Comparison of ENCODE assay signal across 14 mouse cellular contexts in the genomic region with DNA sequence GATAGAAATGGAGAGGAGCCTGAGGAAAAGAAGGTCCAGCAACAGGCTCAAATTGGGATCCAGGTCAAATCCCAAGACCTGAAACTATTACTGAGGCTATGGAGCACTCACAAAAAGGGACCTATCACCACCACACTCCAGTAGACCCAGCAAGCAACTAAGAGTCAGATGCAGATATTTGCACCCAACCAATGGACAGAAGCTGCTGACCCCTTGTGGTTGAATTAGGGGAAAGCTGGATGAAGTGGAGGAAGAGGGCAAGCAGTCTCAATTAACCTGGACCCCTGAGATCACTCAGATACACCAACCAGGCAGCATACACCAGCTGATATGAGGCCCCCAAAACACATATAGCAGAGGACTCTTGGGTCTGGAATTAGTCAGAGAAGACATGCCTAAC.
DNase-seq lines count a peak whose midpoint lies in the region; ATAC-seq and TF ChIP-seq lines count a peak whose summit lies in the region.
"Had no signal": no experiment of that assay in that cellular context is flagged by ENCODE, and none has a peak within 500 bp of the region (broad histone marks: within the 10 kb centered on the region; RNA-seq: fewer than 3 reads in every experiment).

No protein-coding gene starts in this region.

- no peak overlapping the region for H3K4me3 ChIP-seq in kidney, postnatal 0 days (replicated peaks; ENCODE audit: low read depth, low read length)
- no peak overlapping the region for H3K4me3 ChIP-seq in thymus, adult 2 months (ENCODE audit: control insufficient read depth, insufficient read depth, low read length)
- H3K4me3 ChIP-seq: embryonic facial prominence, embryonic 10.5 days; forebrain, embryonic 10.5 days had no signal

- no peaks in the 10 kb centered on the region for H3K4me1 ChIP-seq in kidney, postnatal 0 days (replicated peaks; ENCODE audit: insufficient read depth, low read length)
- no peaks in the 10 kb centered on the region for H3K4me1 ChIP-seq in thymus, adult 2 months (replicated peaks; ENCODE audit: control insufficient read depth, insufficient read depth, low read length)
- H3K4me1 ChIP-seq: embryonic facial prominence, embryonic 10.5 days; forebrain, embryonic 10.5 days had no signal

- no peak for ATAC-seq in kidney, postnatal 0 days (replicated peaks; ENCODE audit: low FRiP score, low read depth)
- ATAC-seq: liver, postnatal 0 days had no signal

- peak; percentile 1 for DNase-seq in adrenal gland, postnatal 10 days
- DNase-seq in adrenal gland, postnatal 25 days: no peak
- no peak for DNase-seq in kidney, postnatal 0 days (ENCODE audit: low spot score)
- DNase-seq in kidney, adult 9 months: no peak
- DNase-seq in 3T3-L1 (ENCODE audit: low read depth, low spot score) (peak; percentile 2), WW6 (ENCODE audit: low read depth, low spot score) (peak; percentile 11)
- DNase-seq in neural tube, embryonic 10.5 days (ENCODE audit: extremely low spot score, low spot score): no peak
- DNase-seq in thymus, adult 2 months: no peak
- DNase-seq: cerebellum, adult 9-11 months; heart, adult 11 months; heart, postnatal 36 days; liver, postnatal 0 days had no signal

- TF ChIP-seq CTCF in kidney, postnatal 0 days (IDR thresholded peaks at IDR 0.05; ENCODE audit: low read depth): peak; percentile 67
- no peak for TF ChIP-seq CTCF in thymus, adult 2 months (IDR thresholded peaks at IDR 0.05; ENCODE audit: borderline replicate concordance, control insufficient read depth, extremely low read depth, insufficient read depth, low read length, poor library complexity)

- H3K27ac ChIP-seq in kidney, postnatal 0 days: no peak overlapping the region
- H3K27ac ChIP-seq in thymus, adult 2 months (ENCODE audit: control insufficient read depth, insufficient read depth, low read length): no peak overlapping the region
- H3K27ac ChIP-seq: embryonic facial prominence, embryonic 10.5 days; forebrain, embryonic 10.5 days had no signal

- no peaks in the 10 kb centered on the region for H3K36me3 ChIP-seq in kidney, postnatal 0 days (ENCODE audit: insufficient read depth, low read length)
- H3K36me3 ChIP-seq in thymus, adult 2 months (ENCODE audit: control insufficient read depth, insufficient read depth, low read length): no peaks in the 10 kb centered on the region
- H3K36me3 ChIP-seq: embryonic facial prominence, embryonic 10.5 days; forebrain, embryonic 10.5 days had no signal

- TF ChIP-seq POLR2A in thymus, adult 2 months (IDR thresholded peaks at IDR 0.05; ENCODE audit: control insufficient read depth, extremely low read depth, insufficient read depth, low read length, poor library complexity): no peak

- H3K4me2 ChIP-seq in kidney, postnatal 0 days (ENCODE audit: low read length): no peak overlapping the region

- H3K27me3 ChIP-seq in kidney, postnatal 0 days (ENCODE audit: insufficient read depth, low read length): no peaks in the 10 kb centered on the region
- H3K27me3 ChIP-seq in thymus, adult 2 months (ENCODE audit: control insufficient read depth, insufficient read depth, low read length): no peaks in the 10 kb centered on the region

- no peak overlapping the region for H3K9ac ChIP-seq in kidney, postnatal 0 days (ENCODE audit: low read depth, low read length)
- H3K9ac ChIP-seq: liver, postnatal 0 days had no signal

- no peaks in the 10 kb centered on the region for H3K9me3 ChIP-seq in kidney, postnatal 0 days (replicated peaks; ENCODE audit: low read length)
- H3K9me3 ChIP-seq: embryonic facial prominence, embryonic 10.5 days; forebrain, embryonic 10.5 days had no signal

Comparison
In these comparisons a context has a peak if more than half of its experiments do, and no peak if none do; other contexts are left out.
1. DNase-seq: peak in adrenal gland, postnatal 10 days (single experiment), 3T3-L1 (single experiment) and WW6 (single experiment); none in adrenal gland, postnatal 25 days (single experiment), kidney, postnatal 0 days (single experiment), kidney, adult 9 months (single experiment), neural tube, embryonic 10.5 days (single experiment) and thymus, adult 2 months (single experiment).